10 mouse cellular contexts compared by ENCODE assay signal in genomic region chr11:113896006-113896405, GRCm38 (mm10).
"Had no signal": no experiment of that assay in that cellular context is flagged by ENCODE, and none has a peak within 500 bp of the region (broad histone marks: within the 10 kb centered on the region; RNA-seq: fewer than 3 reads in every experiment).

No protein-coding gene starts in this region.

- DNase-seq: lung, adult 18-20 months; lung, embryonic 14.5 days; lung, postnatal 14 days; lung, postnatal 36 days; right cerebral cortex, postnatal 14 days; thymus, adult 2 months; thymus, postnatal 25 days; thymus, postnatal 4 days had no signal

- ATAC-seq: midbrain, embryonic 13.5 days; midbrain, embryonic 15.5 days had no signal
